Mouse (Mus musculus): Measurements from ENCODE around the gene Tmem199. TPM values are rescaled to one million over a fixed set of nuclear protein-coding genes. Genes with fewer than 3 reads are reported as not detected.

The Tmem199 gene
- 62.0 and 66.5 TPM in 2 replicates for polyA plus RNA-seq (2014; fragmentation: Nextera tagmentation; extraction: Ambion mirVana)

GRCm38 (mm10) chr11:78512025-78512957, at the start of gene Tmem199, which contains the start of gene Poldip2:
Tmem199 (minus strand) TSS chr11:78512172.
Poldip2 (plus strand) TSS chr11:78512193.
- DNase-seq (ENCODE audit: low spot score) (peak; percentile 93), ATAC-seq (ENCODE audit: insufficient number of reproducible peaks, low FRiP score, low TSS enrichment, low read depth) (peak; percentile 94)
- peaks cover 7% of the 10 kb centered on the region for H3K4me1 ChIP-seq (ENCODE audit: control insufficient read depth, insufficient read depth, low read length)
- peak within 1 kb of the TSS; percentile 88 for H3K4me2 ChIP-seq (ENCODE audit: low read depth, severe bottlenecking)
- no peaks in the 10 kb centered on the region for H3K9me3 ChIP-seq (ENCODE audit: control insufficient read depth, low read length)
- under 1% methylated on average over 67 of the region's 67 CpGs for WGBS
- peaks cover 30% of the 10 kb centered on the region for H3K36me3 ChIP-seq (ENCODE audit: control insufficient read depth, insufficient read depth, low read length)
- H3K27ac ChIP-seq (replicated peaks; ENCODE audit: low read depth, low read length): peak within 1 kb of the TSS; percentile 56
- H3K27me3 ChIP-seq (ENCODE audit: control insufficient read depth, insufficient read depth, low read length): no peaks in the 10 kb centered on the region
- H3K4me3 ChIP-seq (ENCODE audit: low read depth, low read length): peak within 1 kb of the TSS; percentile 94
- peak within 1 kb of the TSS; percentile 98 for H3K9ac ChIP-seq (ENCODE audit: low read length)

GRCm38 (mm10) chr11:78560447-78560846, 48.5 kb upstream of the Tmem199 start:
- Histone ChIP-seq H3K4me2 (ENCODE audit: low read depth, severe bottlenecking) (no peak overlapping the region), H3K27me3 (ENCODE audit: control insufficient read depth, insufficient read depth, low read length) (no peaks in the 10 kb centered on the region), H3K9ac (ENCODE audit: low read length) (no peak overlapping the region), H3K36me3 (ENCODE audit: control insufficient read depth, insufficient read depth, low read length) (no peaks in the 10 kb centered on the region), H3K4me3 (ENCODE audit: low read depth, low read length) (no peak overlapping the region), H3K27ac (replicated peaks; ENCODE audit: low read depth, low read length) (no peak overlapping the region), H3K9me3 (ENCODE audit: control insufficient read depth, low read length) (no peaks in the 10 kb centered on the region), H3K4me1 (ENCODE audit: control insufficient read depth, insufficient read depth, low read length) (no peaks in the 10 kb centered on the region; the same call in 1 of the 2 replicates)
- DNase-seq (ENCODE audit: low spot score) (peak; percentile 78), ATAC-seq (ENCODE audit: insufficient number of reproducible peaks, low FRiP score, low TSS enrichment, low read depth) (no peak)
- 20% methylated on average over 4 of the region's 4 CpGs for WGBS

- Histone ChIP-seq H3K4me1 (ENCODE audit: control insufficient read depth, insufficient read depth, low read length) (no peaks in the 10 kb centered on the region; the same call in 1 of the 2 replicates), H3K27ac (replicated peaks; ENCODE audit: low read depth, low read length) (no peak overlapping the region), H3K4me2 (ENCODE audit: low read depth, severe bottlenecking) (no peak overlapping the region), H3K9me3 (ENCODE audit: control insufficient read depth, low read length) (no peaks in the 10 kb centered on the region), H3K4me3 (ENCODE audit: low read depth, low read length) (no peak overlapping the region), H3K27me3 (ENCODE audit: control insufficient read depth, insufficient read depth, low read length) (no peaks in the 10 kb centered on the region), H3K9ac (ENCODE audit: low read length) (no peak overlapping the region), H3K36me3 (ENCODE audit: control insufficient read depth, insufficient read depth, low read length) (no peaks in the 10 kb centered on the region)
- DNase-seq (ENCODE audit: low spot score) (no peak), ATAC-seq (ENCODE audit: insufficient number of reproducible peaks, low FRiP score, low TSS enrichment, low read depth) (no peak)
- 56% methylated on average over 8 of the region's 8 CpGs for whole genome bisulfite sequencing
These were observed 45.3 kb upstream of the Tmem199 start for GRCm38 (mm10) chr11:78557241-78557640.

- Histone ChIP-seq H3K9ac (ENCODE audit: low read length) (no peak overlapping the region), H3K36me3 (ENCODE audit: control insufficient read depth, insufficient read depth, low read length) (no peaks in the 10 kb centered on the region), H3K4me2 (ENCODE audit: low read depth, severe bottlenecking) (no peak overlapping the region), H3K27me3 (ENCODE audit: control insufficient read depth, insufficient read depth, low read length) (no peaks in the 10 kb centered on the region), H3K4me3 (ENCODE audit: low read depth, low read length) (no peak overlapping the region), H3K4me1 (ENCODE audit: control insufficient read depth, insufficient read depth, low read length) (no peaks in the 10 kb centered on the region; the same call in 1 of the 2 replicates), H3K9me3 (ENCODE audit: control insufficient read depth, low read length) (no peaks in the 10 kb centered on the region), H3K27ac (replicated peaks; ENCODE audit: low read depth, low read length) (no peak overlapping the region)
- ATAC-seq (ENCODE audit: insufficient number of reproducible peaks, low FRiP score, low TSS enrichment, low read depth) (no peak), DNase-seq (ENCODE audit: low spot score) (no peak)
- WGBS: 88% methylated on average over 4 of the region's 4 CpGs
These were observed 44.1 kb upstream of the Tmem199 start for GRCm38 (mm10) chr11:78556070-78556469.

- no peak overlapping the region for H3K4me2 ChIP-seq (ENCODE audit: low read depth, severe bottlenecking)
These were observed 43.7 kb upstream of the Tmem199 start for GRCm38 (mm10) chr11:78555623-78556022.

GRCm38 (mm10) chr11:78551059-78551398, 39.1 kb upstream of the Tmem199 start:
- ATAC-seq (ENCODE audit: insufficient number of reproducible peaks, low FRiP score, low TSS enrichment, low read depth) (peak; percentile 53), DNase-seq (ENCODE audit: low spot score) (no peak)
- Histone ChIP-seq H3K9ac (ENCODE audit: low read length) (peak overlapping the region; percentile 62), H3K4me2 (ENCODE audit: low read depth, severe bottlenecking) (peak overlapping the region; percentile 62), H3K9me3 (ENCODE audit: control insufficient read depth, low read length) (no peaks in the 10 kb centered on the region), H3K27ac (replicated peaks; ENCODE audit: low read depth, low read length) (peak overlapping the region; percentile 16; the same call in 1 of the 2 replicates), H3K27me3 (ENCODE audit: control insufficient read depth, insufficient read depth, low read length) (no peaks in the 10 kb centered on the region), H3K4me1 (ENCODE audit: control insufficient read depth, insufficient read depth, low read length) (peaks cover 8% of the 10 kb centered on the region; the same call in 1 of the 2 replicates), H3K4me3 (ENCODE audit: low read depth, low read length) (peak overlapping the region; percentile 56), H3K36me3 (ENCODE audit: control insufficient read depth, insufficient read depth, low read length) (no peaks in the 10 kb centered on the region; the same call in 1 of the 2 replicates)
- WGBS: 35% methylated on average over 6 of the region's 6 CpGs

More at GRCm38 (mm10) chr11:78555623-78556022, 43.7 kb upstream of the Tmem199 start:
- Histone ChIP-seq H3K4me3 (ENCODE audit: low read depth, low read length) (no peak overlapping the region), H3K4me1 (ENCODE audit: control insufficient read depth, insufficient read depth, low read length) (no peaks in the 10 kb centered on the region; the same call in 1 of the 2 replicates), H3K36me3 (ENCODE audit: control insufficient read depth, insufficient read depth, low read length) (no peaks in the 10 kb centered on the region), H3K27me3 (ENCODE audit: control insufficient read depth, insufficient read depth, low read length) (no peaks in the 10 kb centered on the region), H3K9me3 (ENCODE audit: control insufficient read depth, low read length) (no peaks in the 10 kb centered on the region), H3K9ac (ENCODE audit: low read length) (no peak overlapping the region), H3K27ac (replicated peaks; ENCODE audit: low read depth, low read length) (no peak overlapping the region)
- ATAC-seq (ENCODE audit: insufficient number of reproducible peaks, low FRiP score, low TSS enrichment, low read depth) (no peak), DNase-seq (ENCODE audit: low spot score) (no peak)
- 88% methylated on average over 3 of the region's 3 CpGs for WGBS

- H3K36me3 ChIP-seq (ENCODE audit: control insufficient read depth, insufficient read depth, low read length): no peaks in the 10 kb centered on the region; the same call in 1 of the 2 replicates
- H3K9ac ChIP-seq (ENCODE audit: low read length): peak within 1 kb of the TSS; percentile 67
- DNase-seq (ENCODE audit: low spot score) (peak; percentile 96), ATAC-seq (ENCODE audit: insufficient number of reproducible peaks, low FRiP score, low TSS enrichment, low read depth) (peak; percentile 100)
- peak within 1 kb of the TSS; percentile 56 for H3K4me3 ChIP-seq (ENCODE audit: low read depth, low read length)
- H3K27ac ChIP-seq (replicated peaks; ENCODE audit: low read depth, low read length): peak within 1 kb of the TSS; percentile 50
- WGBS: under 1% methylated on average over 60 of the region's 60 CpGs
- peaks cover 8% of the 10 kb centered on the region; the same call in 1 of the 2 replicates for H3K4me1 ChIP-seq (ENCODE audit: control insufficient read depth, insufficient read depth, low read length)
- no peaks in the 10 kb centered on the region for H3K9me3 ChIP-seq (ENCODE audit: control insufficient read depth, low read length)
- no peaks in the 10 kb centered on the region for H3K27me3 ChIP-seq (ENCODE audit: control insufficient read depth, insufficient read depth, low read length)
- H3K4me2 ChIP-seq (ENCODE audit: low read depth, severe bottlenecking): peak within 1 kb of the TSS; percentile 62
These were observed 38.4 kb upstream of the Tmem199 start, which contains the start of gene Tmem97 for GRCm38 (mm10) chr11:78550168-78551058. Tmem97 (minus strand) TSS chr11:78550777.
